Mouse (Mus musculus) embryonic facial prominence, embryonic 15.5 days (tissue): ENCODE measurements at regions not wholly inside any gene's neighbourhood (a gene's known extent, or its start where the extent isn't known, plus 50 kb on each side); places are given as distances from the start of the nearest gene placed in this dataset.

Experiments
- ATAC-seq: fragments of 200-750 bp; cut with Nextera tagmentation; 2 replicates; pipeline ENCODE4 v1.8.0; 2017; ENCODE audit warnings: low read depth, moderate TSS enrichment; ENCODE audit not compliant: insufficient number of reproducible peaks, low FRiP score, low TSS enrichment
- H3K27ac ChIP-seq: fragments of 300-500 bp; sonication (generic); replicated peaks from 2 replicates; pipeline ENCODE4 v1.5.1; 2015; ENCODE audit warnings: mild to moderate bottlenecking, inconsistent platforms
- H3K27me3 ChIP-seq: fragments of 300-500 bp; sonication (generic); 2 replicates; pipeline ENCODE4 v1.6.1; 2015; ENCODE audit warnings: inconsistent platforms
- H3K36me3 ChIP-seq: fragments of 300-500 bp; sonication (generic); 2 replicates; pipeline ENCODE4 v1.6.1; 2015; ENCODE audit warnings: mild to moderate bottlenecking, inconsistent platforms
- H3K4me1 ChIP-seq: fragments of 300-500 bp; sonication (generic); 2 replicates; pipeline ENCODE4 v1.6.1; 2015; ENCODE audit warnings: inconsistent platforms
- H3K4me2 ChIP-seq: fragments of 300-500 bp; sonication (generic); replicated peaks from 2 replicates; pipeline ENCODE4 v1.6.1; 2015; ENCODE audit warnings: mild to moderate bottlenecking, inconsistent platforms
- H3K4me3 ChIP-seq: fragments of 300-500 bp; sonication (generic); replicated peaks from 2 replicates; pipeline ENCODE4 v1.5.1; 2015; ENCODE audit warnings: mild to moderate bottlenecking, inconsistent platforms
- H3K9ac ChIP-seq: fragments of 300-500 bp; sonication (generic); 2 replicates; pipeline ENCODE4 v1.6.1; 2015; ENCODE audit warnings: inconsistent platforms
- H3K9me3 ChIP-seq: fragments of 300-500 bp; sonication (generic); replicated peaks from 2 replicates; pipeline ENCODE4 v1.6.1; 2016; ENCODE audit warnings: inconsistent platforms
- WGBS: fragments of 180-500 bp; shearing (Covaris S2); methylation state at CpG from one replicate; pipeline ENCODE4 v1.1.7; 2015; 5-methylcytosine and 5-hydroxymethylcytosine counted together

DNA sequence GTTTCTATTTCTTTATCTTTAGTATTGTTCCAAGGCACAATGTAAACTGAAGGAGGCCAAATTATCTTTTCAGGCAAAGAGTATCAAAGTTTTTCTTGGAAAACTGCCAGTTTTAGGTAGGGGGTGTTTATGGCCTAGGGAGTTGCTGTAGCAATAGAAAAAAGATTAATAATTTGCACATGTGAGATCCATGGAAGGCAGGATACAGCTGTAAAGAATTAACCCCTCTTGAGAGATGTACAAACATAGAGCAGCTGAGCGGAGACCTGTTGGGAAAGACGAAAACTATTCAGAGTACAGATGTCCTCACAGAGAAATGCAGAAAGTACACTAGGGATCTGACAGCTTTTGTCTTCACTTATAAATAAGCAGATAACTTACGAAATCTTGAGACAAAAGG lies 176.8 kb downstream of the Fign start:
- ATAC-seq: peak; percentile 65; the same call in 1 of the 2 replicates

DNA sequence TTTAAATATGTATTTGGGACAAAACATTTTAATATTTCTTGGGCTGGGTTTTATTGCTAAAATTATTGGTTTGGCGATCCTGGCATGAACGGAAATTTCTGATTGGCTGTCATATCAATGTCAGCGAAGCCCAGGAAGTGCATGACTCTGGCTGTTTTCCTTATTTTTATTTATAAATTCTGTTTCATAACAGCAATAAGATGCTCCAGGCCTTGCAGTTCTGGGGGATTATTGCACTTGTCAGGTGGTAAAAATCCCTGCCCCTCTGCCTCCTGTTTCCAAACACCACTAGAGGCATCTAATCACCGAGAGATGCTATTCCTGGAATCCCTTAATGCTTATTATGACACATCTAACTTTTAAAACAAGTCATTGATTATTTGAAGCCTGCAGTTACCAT lies 177.8 kb downstream of the Fign start:
- Histone ChIP-seq H3K27ac (no peak overlapping the region), H3K9me3 (no peaks in the 10 kb centered on the region), H3K4me3 (no peak overlapping the region), H3K4me1 (no peaks in the 10 kb centered on the region), H3K27me3 (no peaks in the 10 kb centered on the region), H3K4me2 (no peak overlapping the region), H3K36me3 (no peaks in the 10 kb centered on the region), H3K9ac (no peak overlapping the region)
- WGBS: 87% methylated on average over 4 of the region's 4 CpGs
- ATAC-seq: no peak

More for the DNA sequence above, 176.8 kb downstream of the Fign start:
- Histone ChIP-seq H3K4me3 (no peak overlapping the region), H3K4me1 (no peaks in the 10 kb centered on the region), H3K9me3 (no peaks in the 10 kb centered on the region), H3K9ac (no peak overlapping the region), H3K27ac (no peak overlapping the region), H3K36me3 (no peaks in the 10 kb centered on the region), H3K27me3 (no peaks in the 10 kb centered on the region), H3K4me2 (no peak overlapping the region)
- 20% methylated on average over 3 of the region's 3 CpGs for WGBS

- no peaks in the 10 kb centered on the region for H3K36me3 ChIP-seq
- no peak for ATAC-seq
- no peak overlapping the region for H3K9ac ChIP-seq
- no peak overlapping the region for H3K4me3 ChIP-seq
- H3K27me3 ChIP-seq: no peaks in the 10 kb centered on the region
- H3K4me2 ChIP-seq: no peak overlapping the region
- no peaks in the 10 kb centered on the region for H3K4me1 ChIP-seq
- no peaks in the 10 kb centered on the region for H3K9me3 ChIP-seq
- H3K27ac ChIP-seq: no peak overlapping the region
These were observed 197.2 kb downstream of the Fign start for GRCm38 (mm10) chr2:63900644-63901043.

GRCm38 (mm10) chr2:63878477-63878876 lies 219.4 kb downstream of the Fign start:
- no peak overlapping the region for H3K4me3 ChIP-seq
- no peaks in the 10 kb centered on the region for H3K36me3 ChIP-seq
- H3K4me1 ChIP-seq: no peaks in the 10 kb centered on the region
- H3K4me2 ChIP-seq: no peak overlapping the region
- no peak for ATAC-seq
- no peaks in the 10 kb centered on the region for H3K27me3 ChIP-seq
- H3K9me3 ChIP-seq: no peaks in the 10 kb centered on the region
- WGBS: 28% methylated on average over 6 of the region's 6 CpGs
- no peak overlapping the region for H3K9ac ChIP-seq
- H3K27ac ChIP-seq: no peak overlapping the region

GRCm38 (mm10) chr2:63877387-63877786 lies 220.5 kb downstream of the Fign start:
- Histone ChIP-seq H3K9me3 (no peaks in the 10 kb centered on the region), H3K4me3 (no peak overlapping the region), H3K9ac (no peak overlapping the region), H3K27me3 (no peaks in the 10 kb centered on the region), H3K4me1 (no peaks in the 10 kb centered on the region), H3K4me2 (no peak overlapping the region), H3K36me3 (no peaks in the 10 kb centered on the region), H3K27ac (no peak overlapping the region)
- no peak for ATAC-seq

DNA sequence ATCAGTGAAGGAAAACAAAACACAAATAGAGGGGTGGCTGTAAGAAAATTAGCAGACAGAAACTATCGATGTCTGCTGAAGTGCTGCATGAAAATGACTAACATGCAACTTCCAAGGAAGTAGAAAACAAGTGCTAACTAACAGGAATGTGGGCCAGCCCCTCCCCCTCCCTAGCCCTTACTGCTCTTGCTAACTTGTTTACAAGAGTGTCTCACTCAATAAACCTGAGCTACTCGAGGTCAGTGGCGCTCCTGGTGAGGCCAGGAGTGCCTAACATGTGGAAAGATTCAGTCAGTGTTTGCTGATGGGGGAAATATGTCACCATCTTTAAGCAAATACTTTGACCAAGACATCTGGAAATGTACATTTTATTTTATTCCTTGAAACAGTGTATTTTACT lies 221.5 kb downstream of the Fign start:
- ATAC-seq: no peak
- Histone ChIP-seq H3K27ac (no peak overlapping the region), H3K4me2 (no peak overlapping the region), H3K4me1 (no peaks in the 10 kb centered on the region), H3K4me3 (no peak overlapping the region), H3K36me3 (no peaks in the 10 kb centered on the region), H3K27me3 (no peaks in the 10 kb centered on the region), H3K9ac (no peak overlapping the region), H3K9me3 (no peaks in the 10 kb centered on the region)
- WGBS: 12% methylated on average over 3 of the region's 3 CpGs

DNA sequence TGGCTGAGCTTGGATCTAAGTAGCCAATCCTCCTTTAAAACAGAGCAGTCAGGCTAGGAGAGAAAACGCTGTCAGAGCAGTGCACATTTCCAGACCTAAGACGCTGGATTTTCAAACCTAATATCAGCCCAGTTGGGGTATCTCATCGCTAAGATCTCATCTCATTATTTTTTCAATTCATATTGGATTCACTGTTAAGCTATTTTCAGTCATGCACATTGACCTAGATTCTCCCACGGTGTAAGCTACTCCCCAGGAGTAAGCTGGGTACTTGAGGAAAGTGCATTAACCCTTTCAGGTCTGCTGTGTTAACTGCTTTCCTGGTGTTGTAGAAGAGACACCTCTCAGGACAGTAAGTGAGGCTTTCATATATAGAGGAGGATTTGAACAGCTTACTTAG lies 222.7 kb downstream of the Fign start:
- WGBS: 33% methylated on average over 4 of the region's 4 CpGs
- ATAC-seq: no peak

GRCm38 (mm10) chr2:63866524-63866923 lies 231.3 kb downstream of the Fign start:
- Histone ChIP-seq H3K4me1 (no peaks in the 10 kb centered on the region), H3K9me3 (no peaks in the 10 kb centered on the region), H3K27me3 (peaks cover 8% of the 10 kb centered on the region), H3K4me2 (no peak overlapping the region), H3K27ac (no peak overlapping the region), H3K4me3 (no peak overlapping the region), H3K9ac (no peak overlapping the region), H3K36me3 (no peaks in the 10 kb centered on the region)
- 69% methylated on average over 8 of the region's 8 CpGs for WGBS
- ATAC-seq: no peak

More for the DNA sequence above, 222.7 kb downstream of the Fign start:
- Histone ChIP-seq H3K9me3 (no peaks in the 10 kb centered on the region), H3K4me2 (no peak overlapping the region), H3K36me3 (no peaks in the 10 kb centered on the region), H3K9ac (no peak overlapping the region), H3K27me3 (peaks cover 4% of the 10 kb centered on the region), H3K27ac (no peak overlapping the region), H3K4me1 (no peaks in the 10 kb centered on the region), H3K4me3 (no peak overlapping the region)

DNA sequence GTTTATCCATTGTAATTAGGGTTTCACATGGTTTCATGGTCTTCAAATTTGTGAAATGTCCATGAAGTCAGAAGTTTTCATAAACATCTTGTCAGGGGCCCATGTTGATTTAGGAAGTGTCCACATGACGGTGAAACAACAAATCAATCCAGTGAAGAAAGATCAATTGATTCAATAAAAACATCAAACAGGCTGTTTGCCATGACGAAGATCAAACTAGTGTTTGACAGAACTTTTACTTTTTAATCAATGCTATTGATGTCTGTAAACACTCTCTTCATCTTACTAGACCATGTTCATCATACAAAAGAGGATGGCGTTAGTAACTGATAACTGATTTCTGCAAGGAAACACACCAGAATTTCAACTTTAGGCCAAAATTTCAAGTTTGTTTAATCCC lies 236.0 kb downstream of the Fign start:
- no peak overlapping the region for H3K4me3 ChIP-seq
- 85% methylated on average over 3 of the region's 3 CpGs for WGBS
- H3K9me3 ChIP-seq: no peaks in the 10 kb centered on the region
- peaks cover 2% of the 10 kb centered on the region; the same call in 1 of the 2 replicates for H3K4me1 ChIP-seq
- ATAC-seq: no peak
- H3K36me3 ChIP-seq: no peaks in the 10 kb centered on the region
- no peaks in the 10 kb centered on the region for H3K27me3 ChIP-seq
- H3K4me2 ChIP-seq: no peak overlapping the region
- no peak overlapping the region for H3K27ac ChIP-seq
- H3K9ac ChIP-seq: no peak overlapping the region

- ATAC-seq: no peak
- H3K36me3 ChIP-seq: no peaks in the 10 kb centered on the region
- no peak overlapping the region for H3K4me3 ChIP-seq
- peaks cover 14% of the 10 kb centered on the region; the same call in 1 of the 2 replicates for H3K4me1 ChIP-seq
- H3K27ac ChIP-seq: no peak overlapping the region
- no peaks in the 10 kb centered on the region for H3K9me3 ChIP-seq
- 21% methylated on average over 11 of the region's 11 CpGs for WGBS
- H3K4me2 ChIP-seq: no peak overlapping the region
- no peaks in the 10 kb centered on the region for H3K27me3 ChIP-seq
- H3K9ac ChIP-seq: no peak overlapping the region
These were observed 241.3 kb downstream of the Fign start for GRCm38 (mm10) chr2:63856462-63857054.

DNA sequence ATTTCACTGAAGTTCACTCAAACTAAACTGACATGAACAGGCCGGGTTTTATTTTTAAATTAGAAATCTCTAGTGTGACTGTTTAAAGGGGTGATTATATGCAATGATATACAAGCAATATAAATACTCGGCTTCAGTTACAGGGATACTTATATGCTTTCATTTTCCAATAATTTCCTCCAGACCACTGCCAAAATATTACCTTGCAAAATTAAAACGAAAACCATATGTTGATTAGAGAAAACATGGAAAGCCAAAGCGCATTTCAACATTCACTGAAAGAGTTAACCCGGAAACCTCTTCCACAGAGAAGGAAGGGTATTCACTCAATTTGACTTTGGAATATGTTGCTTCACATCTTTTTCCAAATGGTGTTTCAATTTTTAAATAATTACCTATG lies 242.4 kb downstream of the Fign start:
- no peaks in the 10 kb centered on the region for H3K36me3 ChIP-seq
- no peak overlapping the region for H3K4me2 ChIP-seq
- no peak for ATAC-seq
- no peaks in the 10 kb centered on the region for H3K9me3 ChIP-seq
- no peak overlapping the region for H3K4me3 ChIP-seq
- WGBS: 36% methylated on average over 5 of the region's 5 CpGs
- H3K4me1 ChIP-seq: peaks cover 14% of the 10 kb centered on the region; the same call in 1 of the 2 replicates
- H3K27me3 ChIP-seq: no peaks in the 10 kb centered on the region
- no peak overlapping the region for H3K9ac ChIP-seq
- no peak overlapping the region for H3K27ac ChIP-seq

- 13% methylated on average over 1 of the region's 1 CpGs for WGBS
- Histone ChIP-seq H3K36me3 (no peaks in the 10 kb centered on the region), H3K4me1 (peaks cover 14% of the 10 kb centered on the region; the same call in 1 of the 2 replicates), H3K4me3 (no peak overlapping the region), H3K27ac (no peak overlapping the region), H3K9me3 (no peaks in the 10 kb centered on the region), H3K27me3 (no peaks in the 10 kb centered on the region), H3K4me2 (no peak overlapping the region), H3K9ac (no peak overlapping the region)
- no peak for ATAC-seq
These were observed 243.5 kb downstream of the Fign start for GRCm38 (mm10) chr2:63854198-63854875.
